Mouse (Mus musculus) c-Kit-positive CD71-negative TER-119-negative erythroid progenitor cells, embryonic 14.5 days (primary cell): ENCODE measurements around the gene Slc16a12.
A peak's percentile ranks its signal among the peaks of the same experiment; 100 is the strongest.

Experiments used
- DNase-seq: peaks from one replicate; pipeline ENCODE4 v3.0.0-alpha.2; 2013; ENCODE audit warnings: low read depth

Gene Slc16a12

GRCm38 (mm10) chr19:34726254-34726962 lies 20.7 kb downstream of the Slc16a12 start:
- DNase-seq, result no peak

GRCm38 (mm10) chr19:34725418-34725817 lies 21.7 kb downstream of the Slc16a12 start:
- DNase-seq, result no peak

- no peak for DNase-seq
Measured at GRCm38 (mm10) chr19:34724598-34724997, 22.5 kb downstream of the Slc16a12 start.

- no peak for DNase-seq
Measured at GRCm38 (mm10) chr19:34722541-34722940, 24.5 kb downstream of the Slc16a12 start.

GRCm38 (mm10) chr19:34720130-34720529 lies 27.0 kb downstream of the Slc16a12 start:
- no peak for DNase-seq

GRCm38 (mm10) chr19:34718963-34719362 lies 28.1 kb downstream of the Slc16a12 start:
- no peak for DNase-seq

GRCm38 (mm10) chr19:34718478-34718877 lies 28.6 kb downstream of the Slc16a12 start:
- no peak for DNase-seq

- DNase-seq, result no peak
Measured at GRCm38 (mm10) chr19:34715895-34716294, 31.2 kb downstream of the Slc16a12 start.

GRCm38 (mm10) chr19:34714250-34714666 lies 32.8 kb downstream of the Slc16a12 start:
- DNase-seq, result no peak

- no peak for DNase-seq
Measured at GRCm38 (mm10) chr19:34712050-34712449, 35.0 kb downstream of the Slc16a12 start.

- no peak for DNase-seq
Measured at GRCm38 (mm10) chr19:34708221-34708620, 38.9 kb downstream of the Slc16a12 start.

GRCm38 (mm10) chr19:34707571-34707970 lies 39.5 kb downstream of the Slc16a12 start:
- DNase-seq, result no peak

GRCm38 (mm10) chr19:34706261-34706660 lies 40.8 kb downstream of the Slc16a12 start:
- DNase-seq, result no peak

- no peak for DNase-seq
Measured at GRCm38 (mm10) chr19:34705141-34705540, 41.9 kb downstream of the Slc16a12 start.

- DNase-seq, result no peak
Measured at GRCm38 (mm10) chr19:34699300-34699699, 47.8 kb downstream of the Slc16a12 start.

GRCm38 (mm10) chr19:34698852-34699251 lies 48.2 kb downstream of the Slc16a12 start:
- no peak for DNase-seq

- DNase-seq, result no peak
Measured at GRCm38 (mm10) chr19:34698432-34698831, 48.7 kb downstream of the Slc16a12 start.

- DNase-seq, result no peak
Measured at GRCm38 (mm10) chr19:34697461-34697860, 49.6 kb downstream of the Slc16a12 start.

- no peak for DNase-seq
Measured at GRCm38 (mm10) chr19:34696352-34696986, 50.6 kb downstream of the Slc16a12 start.

- DNase-seq, result no peak
Measured at GRCm38 (mm10) chr19:34691402-34691801, 55.7 kb downstream of the Slc16a12 start.

GRCm38 (mm10) chr19:34685530-34685929 lies 61.6 kb downstream of the Slc16a12 start:
- no peak for DNase-seq

- peak; percentile 28 for DNase-seq
Measured at GRCm38 (mm10) chr19:34684857-34685256, 62.2 kb downstream of the Slc16a12 start.

- DNase-seq, result peak; percentile 12
Measured at GRCm38 (mm10) chr19:34678428-34678827, 68.7 kb downstream of the Slc16a12 start.

- DNase-seq, result peak; percentile 19
Measured at GRCm38 (mm10) chr19:34673476-34673875, 73.6 kb downstream of the Slc16a12 start.
